Mouse (Mus musculus): Measurements from ENCODE around the gene Rnd1. TPM values are rescaled to one million over a fixed set of nuclear protein-coding genes. Genes with fewer than 3 reads are reported as not detected.
A peak's percentile ranks its signal among the peaks of the same experiment; 100 is the strongest.

Rnd1 gene
- total RNA-seq, 4 experiments from 2014 or later: 1.0 to 2.3 (median 1.1) TPM

GRCm38 (mm10) chr15:98640157-98640556 is 37.1 kb downstream of the Rnd1 start:
- no peak for DNase-seq (ENCODE audit: low spot score in 2 of 2)

DNA sequence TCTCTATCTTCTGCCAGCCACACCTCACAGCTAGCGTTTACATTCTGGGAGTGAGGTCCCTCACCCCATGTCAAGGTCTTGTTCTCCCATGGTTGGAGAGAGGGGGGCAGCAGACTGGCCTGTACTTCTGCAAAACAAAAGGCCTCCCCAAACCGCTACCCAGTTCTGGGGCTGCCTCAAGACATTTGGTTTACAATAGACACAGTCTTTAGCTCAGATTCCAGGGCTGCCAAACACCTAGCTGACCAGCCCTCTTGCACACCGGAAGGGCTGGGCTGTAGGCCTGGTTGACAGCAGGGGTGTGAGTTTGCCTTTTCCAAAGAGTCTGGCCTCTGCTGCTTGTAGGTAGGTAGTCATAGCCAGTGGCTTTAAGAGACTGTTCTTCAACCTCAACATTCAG is 40.1 kb downstream of the Rnd1 start:
- no peak for DNase-seq (ENCODE audit: low spot score in 2 of 2)

GRCm38 (mm10) chr15:98636517-98636916 is 40.7 kb downstream of the Rnd1 start:
- no peak for DNase-seq (ENCODE audit: low spot score in 2 of 2)

GRCm38 (mm10) chr15:98635291-98635841 is 41.9 kb downstream of the Rnd1 start:
- no peak for DNase-seq (ENCODE audit: low spot score in 2 of 2)

- DNase-seq (ENCODE audit: low spot score in 2 of 2): peak in 1 of 2 experiments; percentile 49
Observed at GRCm38 (mm10) chr15:98634541-98635081, 42.6 kb downstream of the Rnd1 start.

GRCm38 (mm10) chr15:98633822-98634470 is 43.3 kb downstream of the Rnd1 start:
- DNase-seq (ENCODE audit: low spot score in 2 of 2): no peak

GRCm38 (mm10) chr15:98632921-98633320 is 44.3 kb downstream of the Rnd1 start:
- no peak for DNase-seq (ENCODE audit: low spot score in 2 of 2)

- DNase-seq (ENCODE audit: low spot score in 2 of 2): no peak
Observed at GRCm38 (mm10) chr15:98632107-98632744, 45.0 kb downstream of the Rnd1 start.

DNA sequence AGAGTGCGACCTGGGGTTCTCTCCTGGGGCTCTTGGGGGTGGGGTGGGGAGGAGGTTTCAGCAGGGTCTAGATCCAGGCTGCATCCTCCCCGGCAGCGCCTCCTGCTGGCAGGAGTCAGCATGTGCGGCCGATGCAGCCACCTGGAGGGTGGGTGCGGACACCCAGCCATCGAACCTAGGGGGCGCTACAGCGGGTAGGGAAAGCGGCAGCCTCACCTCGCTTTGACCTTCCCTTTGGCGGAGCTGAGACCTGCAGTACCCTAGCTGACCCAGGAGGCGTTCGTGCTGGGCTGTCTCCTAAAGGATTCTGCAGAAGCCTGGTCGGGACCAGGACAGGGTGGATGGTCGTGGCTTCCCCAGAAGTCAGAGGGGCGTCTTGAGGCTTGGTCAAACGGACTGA is 45.8 kb downstream of the Rnd1 start:
- DNase-seq (ENCODE audit: low spot score in 2 of 2): peak in 1 of 2 experiments; percentile 71

- DNase-seq (ENCODE audit: low spot score in 2 of 2): no peak
Observed at GRCm38 (mm10) chr15:98630540-98630939, 46.7 kb downstream of the Rnd1 start, which contains the start of gene Cacnb3. Gene Cacnb3, plus strand, starts transcription at chr15:98630840.

GRCm38 (mm10) chr15:98629464-98629863 is 47.8 kb downstream of the Rnd1 start:
- DNase-seq (ENCODE audit: low spot score in 2 of 2): no peak

- DNase-seq (ENCODE audit: low spot score in 2 of 2): no peak
Observed at GRCm38 (mm10) chr15:98628589-98629254, 48.5 kb downstream of the Rnd1 start.

GRCm38 (mm10) chr15:98626487-98627212 is 50.6 kb downstream of the Rnd1 start:
- DNase-seq (ENCODE audit: low spot score in 2 of 2): no peak

- no peak for DNase-seq (ENCODE audit: low spot score in 2 of 2)
Observed at GRCm38 (mm10) chr15:98626078-98626477, 51.2 kb downstream of the Rnd1 start.

DNA sequence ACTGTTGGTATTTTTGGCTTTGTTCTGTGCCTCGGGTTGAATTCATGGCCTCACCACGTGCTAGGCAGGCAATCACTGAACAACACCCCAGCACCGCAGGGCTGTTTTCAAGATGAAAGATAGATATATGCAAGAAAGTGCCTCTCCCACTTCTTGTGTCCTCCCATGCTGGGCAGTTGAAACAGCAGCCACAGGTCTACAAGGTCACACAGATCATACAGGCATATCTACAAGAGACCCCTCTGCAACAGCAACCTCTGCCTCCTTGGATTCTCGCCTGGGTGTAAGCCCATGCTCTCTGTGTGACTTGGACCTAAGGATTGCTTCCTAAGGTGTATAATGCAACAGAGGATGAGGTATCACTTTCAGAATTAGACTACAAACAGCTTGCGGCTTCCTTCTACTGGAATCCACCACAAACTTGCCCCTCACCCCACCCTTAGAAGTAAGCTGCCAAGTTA is 53.9 kb downstream of the Rnd1 start:
- no peak for DNase-seq (ENCODE audit: low spot score in 2 of 2)

DNA sequence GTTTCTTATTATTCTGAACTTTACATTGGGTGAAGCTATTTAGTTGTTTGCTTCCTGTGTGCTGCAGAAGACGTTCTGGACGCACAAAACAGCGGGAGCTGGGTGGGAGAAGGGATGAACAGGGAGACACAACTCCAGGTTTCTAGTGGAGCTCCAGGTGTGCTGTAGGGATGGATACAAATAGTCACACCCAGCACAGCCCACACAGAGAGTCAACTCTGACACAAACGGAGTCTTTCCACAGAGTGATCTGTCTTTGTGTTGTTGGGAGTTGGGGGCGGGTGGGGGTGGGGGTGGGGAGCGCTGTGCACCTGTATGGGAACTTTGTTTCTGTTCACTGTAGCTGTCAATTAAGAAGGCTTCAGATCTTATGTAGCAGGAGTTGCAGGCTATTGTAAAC is 54.5 kb downstream of the Rnd1 start:
- DNase-seq (ENCODE audit: low spot score in 2 of 2): no peak

GRCm38 (mm10) chr15:98622199-98622598 is 55.1 kb downstream of the Rnd1 start:
- no peak for DNase-seq (ENCODE audit: low spot score in 2 of 2)

DNA sequence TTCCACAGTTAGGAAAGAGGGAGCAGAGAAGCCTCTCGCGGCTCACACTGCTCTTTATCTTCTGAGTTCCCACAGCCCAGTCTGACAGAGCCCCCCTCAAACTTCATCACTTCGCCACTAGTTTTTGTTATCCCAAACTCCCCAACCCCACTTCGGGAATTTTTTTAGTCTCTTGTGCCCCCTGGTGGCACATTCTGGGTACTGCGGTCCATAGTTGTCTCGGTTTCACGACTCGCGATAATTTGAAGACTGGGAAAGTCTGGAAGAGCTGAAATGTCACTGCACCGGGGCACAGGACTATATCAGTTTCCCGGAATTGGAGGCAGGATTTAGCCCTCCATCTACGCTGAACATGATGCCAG is 60.1 kb downstream of the Rnd1 start:
- peak; percentile 71 to 74 for DNase-seq (ENCODE audit: low spot score in 2 of 2)

DNA sequence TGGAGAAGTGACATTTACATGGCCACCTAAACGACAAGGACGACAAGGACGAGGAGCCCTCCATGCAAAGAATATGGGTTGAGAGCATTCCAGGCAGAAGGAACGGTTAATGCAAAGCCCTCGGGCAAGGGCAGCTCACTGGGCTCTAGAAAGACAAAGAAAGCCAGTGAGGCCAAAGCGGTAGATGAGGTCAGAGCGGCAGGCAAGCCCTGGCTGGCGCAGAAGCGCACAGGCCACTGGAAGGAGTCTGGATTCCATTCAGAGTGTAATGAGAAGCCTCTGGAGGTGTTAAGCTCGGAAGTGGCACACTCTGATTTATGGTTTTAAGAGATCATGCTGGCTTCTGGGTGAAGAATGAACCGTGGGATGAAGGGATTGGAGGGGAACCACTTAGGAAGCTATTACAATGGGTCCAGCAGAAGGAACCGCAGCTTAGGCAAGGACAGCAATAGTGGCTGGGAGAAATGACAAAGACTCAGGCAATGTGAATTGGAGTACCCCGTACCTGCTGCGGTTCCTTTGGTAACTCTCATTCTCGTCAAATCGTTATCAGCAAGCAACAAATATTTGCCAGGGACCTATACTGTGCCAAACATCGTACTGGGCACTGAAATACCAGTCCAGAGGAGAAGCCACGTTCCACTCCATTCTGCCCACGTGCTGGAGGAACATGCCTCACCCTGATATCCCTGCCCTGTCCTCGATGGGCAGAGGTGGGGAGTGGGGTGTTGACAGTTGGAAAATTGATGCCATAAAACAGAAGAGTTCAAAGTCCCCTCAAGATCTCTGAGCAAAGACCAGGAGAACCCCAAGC is 60.7 kb downstream of the Rnd1 start:
- peak in 1 of 2 experiments; percentile 44 for DNase-seq (ENCODE audit: low spot score in 2 of 2)

- DNase-seq (ENCODE audit: low spot score in 2 of 2): no peak
Observed at GRCm38 (mm10) chr15:98615751-98616150, 61.5 kb downstream of the Rnd1 start.

Data from gastrocnemius, adult 8-10 months (tissue).